Mouse (Mus musculus): ENCODE data around the gene Kif21a.

The Kif21a gene

DNA sequence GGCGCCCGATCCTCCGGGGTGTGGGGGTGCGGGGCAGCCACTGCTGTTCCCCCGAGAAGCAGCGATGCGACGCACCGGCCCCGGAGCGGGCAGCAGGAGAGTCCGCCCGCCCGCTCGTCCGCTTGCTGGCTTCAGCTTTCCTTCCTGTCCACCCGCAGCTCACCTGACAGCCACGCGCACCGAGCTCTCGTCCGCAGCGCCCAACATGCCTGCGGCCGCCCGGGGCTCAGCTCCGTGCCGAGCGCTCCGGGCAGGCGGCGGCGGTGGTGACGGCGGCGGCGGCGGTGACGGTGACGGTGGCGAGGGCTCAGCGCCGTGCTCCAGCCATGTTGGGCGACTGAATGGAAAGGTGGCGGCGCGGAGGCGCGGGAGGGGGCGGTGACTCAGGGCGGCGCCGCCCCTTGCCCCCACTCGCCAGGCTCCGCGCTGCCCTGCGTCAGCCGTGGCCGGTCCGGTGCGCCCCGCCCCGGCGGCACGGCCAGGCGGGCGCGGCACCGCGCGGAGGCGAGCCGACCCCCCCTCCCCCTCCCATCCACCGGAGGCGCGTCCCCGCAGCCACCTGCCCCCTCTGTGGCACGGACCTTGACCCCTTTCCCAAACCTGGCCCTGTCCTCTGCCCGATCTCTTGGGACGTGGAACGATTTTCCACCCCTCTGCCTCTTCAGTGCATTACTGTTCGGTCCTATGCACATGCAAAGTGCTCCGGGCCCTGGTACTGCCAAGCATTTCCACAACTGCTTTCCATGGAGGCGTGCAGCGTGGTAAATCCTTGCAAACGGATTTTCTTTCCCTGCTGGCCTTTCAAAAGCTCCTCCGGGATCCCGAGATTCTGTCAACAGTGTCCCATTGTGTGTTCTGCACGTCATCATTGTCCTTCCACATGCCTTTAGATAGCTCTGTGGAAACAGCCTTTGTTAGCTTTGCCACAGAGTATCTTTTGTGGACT, at the start of gene Kif21a:
TSS of gene Kif21a (minus strand) at position 453 of the 946 bp plus-strand sequence.
- DNase-seq (ENCODE audit: low spot score) = peak; percentile 71

DNA sequence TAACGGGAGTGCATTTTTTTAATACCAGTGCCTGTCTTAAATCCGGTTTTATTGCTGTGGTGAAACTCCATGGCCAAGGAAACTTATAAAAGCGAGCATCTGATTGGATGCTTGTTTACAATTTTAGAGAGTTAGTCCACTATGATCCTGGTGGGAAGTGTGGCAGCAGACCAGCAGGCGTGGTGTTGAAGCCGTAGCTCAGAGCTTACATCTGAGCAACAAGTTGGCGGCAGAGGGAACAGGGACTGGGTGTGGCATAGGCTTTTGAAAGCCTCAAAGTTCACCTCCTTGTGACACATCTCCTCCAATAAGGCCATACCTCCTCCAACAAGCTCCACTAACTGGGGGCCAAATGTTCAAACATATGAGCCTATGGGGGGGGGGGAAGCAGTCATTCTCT, 46.9 kb upstream of the Kif21a start:
- no peak for DNase-seq (ENCODE audit: low spot score)

DNA sequence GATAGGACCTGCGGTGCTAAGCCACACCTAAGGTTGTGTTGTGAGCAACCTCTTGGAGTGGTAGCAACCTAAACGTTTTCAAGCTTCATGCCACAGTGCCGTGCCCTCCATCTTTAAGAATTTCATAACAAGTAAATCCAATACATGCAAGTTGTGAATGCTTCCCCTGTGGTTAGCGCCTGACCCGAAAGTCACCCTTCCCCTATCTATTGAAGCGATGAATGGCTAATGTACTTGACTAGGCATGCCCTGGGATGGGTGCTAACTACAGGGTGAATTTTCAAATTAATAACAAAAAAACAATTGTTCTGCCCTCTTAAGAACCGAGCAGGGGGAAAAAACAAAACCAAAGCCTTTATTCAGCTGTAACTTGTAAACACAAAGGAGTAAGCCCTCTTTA, 39.7 kb upstream of the Kif21a start:
- no peak for DNase-seq (ENCODE audit: low spot score)

DNA sequence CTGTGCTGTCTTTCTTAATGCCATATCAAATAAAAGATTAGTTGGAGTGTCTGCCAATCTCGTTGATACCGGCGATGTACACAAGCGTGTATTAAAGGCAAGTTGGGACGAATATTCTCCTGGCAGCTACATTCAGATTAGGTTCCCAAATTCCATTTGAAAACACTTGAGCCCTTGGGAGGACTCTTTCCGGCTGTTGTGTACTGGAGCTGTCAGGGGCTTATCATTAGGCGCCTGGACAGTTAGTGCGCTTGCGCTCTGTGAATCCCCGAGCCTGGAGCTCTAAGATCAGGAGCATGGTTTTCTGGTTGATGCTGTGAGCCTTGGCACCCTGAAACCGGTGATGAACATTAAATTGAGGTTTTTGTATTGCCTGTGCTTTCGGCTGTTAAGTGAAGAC, 38.3 kb upstream of the Kif21a start:
- peak; percentile 51 for DNase-seq (ENCODE audit: low spot score)

DNA sequence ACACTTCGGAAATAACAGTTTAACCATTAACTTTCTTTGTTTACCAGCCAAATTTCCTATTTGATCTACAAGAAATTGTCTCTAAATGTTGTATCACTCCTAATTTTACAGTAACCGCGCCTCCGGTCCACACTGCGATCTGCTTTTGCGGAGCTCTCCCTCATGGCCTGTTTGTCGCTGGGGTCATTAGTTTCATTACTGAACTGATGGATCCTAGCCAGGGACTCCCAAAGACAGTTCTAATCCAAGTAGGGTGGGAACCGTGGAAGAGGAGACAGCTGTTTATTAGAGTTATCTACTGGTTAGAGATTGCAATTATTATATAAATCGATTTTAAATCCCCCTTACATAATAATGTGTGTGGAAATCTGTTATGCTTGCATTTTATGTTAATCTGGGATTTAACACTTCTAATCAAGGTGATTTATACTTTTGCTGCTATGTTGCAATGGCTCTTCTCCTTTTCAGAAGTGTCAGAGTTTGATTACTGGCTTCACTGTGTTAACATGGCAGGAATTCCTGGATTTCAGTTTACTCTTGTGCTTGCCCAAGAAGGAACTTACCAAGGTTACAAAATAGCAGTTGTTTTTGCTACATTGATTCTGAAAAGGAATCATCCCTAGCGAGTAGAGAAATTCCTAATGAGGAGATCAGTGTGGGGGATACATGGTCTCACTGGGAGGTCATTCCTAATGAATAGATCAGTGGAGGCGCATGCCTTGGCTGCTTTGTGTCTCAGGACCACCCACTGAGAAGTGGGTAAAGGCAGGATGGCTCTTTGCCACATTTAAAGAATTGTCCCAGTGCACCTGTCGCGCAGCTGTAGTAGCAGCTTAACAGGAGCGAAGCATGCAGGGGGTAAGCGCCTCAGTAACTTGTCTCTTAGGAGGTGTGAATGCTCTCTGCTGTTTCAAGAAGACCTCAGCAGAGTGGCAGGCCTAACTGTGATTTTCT, 28.0 kb upstream of the Kif21a start:
- DNase-seq (ENCODE audit: low spot score) = no peak

DNA sequence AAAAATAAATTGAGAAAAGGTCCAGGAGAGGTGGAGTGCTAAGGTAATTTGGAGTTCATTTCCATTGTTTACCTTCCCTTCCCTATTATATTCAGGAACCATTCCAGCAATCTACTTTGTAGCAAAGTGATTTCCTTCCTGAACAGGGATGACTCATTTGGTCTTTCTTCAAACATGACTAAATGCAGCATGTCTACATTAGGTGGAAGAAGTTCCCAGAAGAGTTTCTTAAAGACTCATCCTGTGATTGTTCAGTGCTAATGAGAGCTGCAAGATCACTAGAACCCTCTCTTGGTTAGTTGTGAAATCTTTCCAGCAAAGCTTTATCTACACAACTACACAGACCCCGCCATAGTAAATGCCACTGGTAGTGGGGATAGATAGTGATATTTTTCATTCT, 22.7 kb upstream of the Kif21a start:
- DNase-seq (ENCODE audit: low spot score) = no peak

DNA sequence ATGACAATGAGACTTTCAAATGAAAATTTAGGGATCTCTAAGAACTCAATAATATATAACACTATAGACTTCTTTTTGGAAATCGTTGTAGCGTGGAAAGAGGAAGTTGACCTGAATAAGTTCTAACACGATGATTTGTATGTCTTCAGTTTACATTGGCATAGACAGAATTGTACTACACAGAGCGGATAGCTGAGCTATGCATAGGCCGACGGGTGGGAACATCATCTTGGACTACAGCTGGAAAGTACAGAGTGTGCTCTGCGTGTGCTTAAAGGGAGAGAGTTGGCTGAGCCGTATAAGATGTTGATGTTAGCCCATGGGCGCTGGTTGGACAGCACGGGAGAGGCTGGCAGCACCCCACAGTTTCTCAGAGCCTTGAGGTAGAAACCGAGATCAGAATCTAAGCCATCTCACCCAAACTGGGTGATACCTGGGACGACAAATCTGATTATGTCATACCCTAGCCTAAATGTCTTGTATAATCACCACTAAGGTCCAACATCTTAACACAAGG, 14.6 kb upstream of the Kif21a start:
- no peak for DNase-seq (ENCODE audit: low spot score)

DNA sequence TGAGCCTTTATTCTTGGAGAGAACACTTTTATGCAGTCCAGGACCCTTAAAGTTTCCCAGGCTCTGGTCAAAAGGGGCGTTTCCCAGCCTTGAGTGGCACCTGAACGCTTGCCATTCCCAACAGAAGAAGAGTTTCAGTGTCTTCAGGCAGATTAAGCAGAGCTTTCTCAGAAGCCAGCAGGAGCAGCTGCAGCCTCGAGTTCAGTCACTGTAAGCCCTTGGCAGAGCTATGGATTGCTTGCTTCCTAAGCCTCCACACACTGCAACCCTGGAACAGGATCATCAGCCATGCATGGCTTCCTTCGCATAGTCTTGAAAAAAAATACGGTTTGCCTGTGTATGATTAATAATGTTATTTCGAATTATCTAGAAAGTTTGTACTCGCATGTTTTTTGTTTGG, 14.1 kb upstream of the Kif21a start:
- no peak for DNase-seq (ENCODE audit: low spot score)

DNA sequence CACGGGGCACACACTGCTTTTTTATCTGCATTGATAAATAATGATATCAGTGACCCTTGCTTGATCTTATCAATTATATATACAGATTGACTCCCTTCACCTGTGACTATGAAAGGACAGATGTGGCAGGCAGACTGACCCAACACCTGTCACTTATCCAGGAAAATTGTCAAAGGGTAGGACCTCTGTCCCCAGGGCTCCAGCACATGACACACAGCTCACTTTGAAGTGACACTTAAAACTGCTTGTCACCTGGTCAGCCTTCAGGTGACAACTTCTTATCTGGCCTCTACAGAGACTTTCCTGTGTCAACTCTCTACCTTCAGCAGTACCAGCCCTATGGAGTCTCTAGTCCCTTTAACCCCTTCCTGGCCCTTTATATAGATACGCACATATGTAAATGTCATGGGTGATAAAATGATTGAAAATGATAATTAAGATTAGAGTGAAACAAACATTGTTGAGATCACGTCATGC, 7.2 kb upstream of the Kif21a start:
- no peak for DNase-seq (ENCODE audit: low spot score)

DNA sequence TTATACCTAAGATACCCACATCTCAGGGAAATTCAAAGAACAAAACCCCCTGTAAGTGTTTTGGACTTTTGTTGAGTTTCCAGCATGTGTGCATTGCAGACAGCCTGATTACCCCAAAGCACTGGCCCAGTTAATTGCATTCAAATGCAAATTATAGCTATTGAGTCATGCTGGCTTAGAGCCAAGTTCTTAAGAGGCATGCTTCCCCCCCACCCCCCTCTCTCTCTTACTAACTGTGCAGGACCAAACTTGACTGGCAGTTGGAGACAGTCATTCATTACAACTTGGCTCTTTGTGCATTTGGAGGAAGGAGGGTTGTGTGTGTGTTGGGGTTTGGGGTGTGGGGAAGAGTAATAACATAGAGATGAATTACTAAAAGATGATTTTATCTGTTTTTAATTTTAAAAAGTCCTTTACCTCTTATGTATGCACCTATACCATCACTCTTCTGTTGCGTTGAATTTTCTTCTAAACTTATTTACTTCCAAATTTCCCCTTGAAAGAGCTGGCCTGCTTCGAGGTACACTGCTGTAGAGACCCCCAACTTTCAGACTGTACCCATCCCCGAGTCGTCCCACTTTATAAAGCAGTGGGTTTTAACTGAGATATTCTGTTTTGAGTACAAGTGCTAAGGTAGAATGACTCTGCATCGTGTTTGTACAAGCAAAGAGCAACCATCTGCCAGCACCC, 6.6 kb upstream of the Kif21a start:
- DNase-seq (ENCODE audit: low spot score) = no peak

DNA sequence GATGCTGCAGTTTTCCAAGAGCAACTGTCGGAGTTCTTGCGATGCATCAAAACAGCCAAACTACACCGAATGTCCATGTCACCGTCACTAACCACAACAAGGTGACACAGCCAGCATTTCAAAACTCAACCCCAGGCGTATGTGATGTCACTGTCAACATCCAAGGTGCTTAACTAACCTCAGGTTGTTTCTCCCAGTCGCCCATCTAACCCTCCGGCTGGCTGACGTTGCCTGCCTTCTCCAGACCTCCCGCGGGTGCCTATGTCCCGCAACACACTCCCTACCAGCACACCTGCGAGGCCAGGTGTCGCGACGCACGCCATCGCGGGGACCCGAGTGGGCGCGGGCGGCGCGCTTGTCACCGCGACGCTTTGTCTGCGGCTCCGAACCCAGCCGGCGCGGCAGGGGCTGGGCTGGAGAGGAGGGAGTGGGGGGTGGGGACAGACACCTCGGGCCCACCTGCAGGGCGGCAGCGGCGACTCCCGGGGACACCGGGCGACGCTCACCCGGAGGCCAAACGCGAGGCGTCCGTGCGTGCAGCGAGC, 725 bp downstream of the Kif21a start:
- DNase-seq (ENCODE audit: low spot score) = no peak

DNA sequence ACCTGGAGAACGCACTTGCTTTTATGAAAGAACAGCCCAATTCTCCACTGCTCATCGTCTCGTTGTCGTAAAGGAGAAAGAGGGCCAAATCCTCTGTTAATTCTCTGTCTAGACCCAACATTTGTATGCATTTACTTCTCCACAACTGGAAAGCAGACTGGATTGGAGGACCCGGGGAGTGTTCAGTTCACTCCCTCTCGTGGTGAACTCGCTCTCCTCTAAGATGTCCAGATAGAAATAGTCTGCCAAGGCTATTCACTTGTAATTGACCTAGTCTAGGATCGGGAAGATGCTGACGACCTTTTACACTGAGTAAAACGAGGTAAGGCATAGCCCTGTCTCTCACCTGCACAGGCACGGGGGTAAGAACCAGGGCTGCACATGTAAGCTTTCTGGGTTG, 2.1 kb downstream of the Kif21a start:
- no peak for DNase-seq (ENCODE audit: low spot score)

DNA sequence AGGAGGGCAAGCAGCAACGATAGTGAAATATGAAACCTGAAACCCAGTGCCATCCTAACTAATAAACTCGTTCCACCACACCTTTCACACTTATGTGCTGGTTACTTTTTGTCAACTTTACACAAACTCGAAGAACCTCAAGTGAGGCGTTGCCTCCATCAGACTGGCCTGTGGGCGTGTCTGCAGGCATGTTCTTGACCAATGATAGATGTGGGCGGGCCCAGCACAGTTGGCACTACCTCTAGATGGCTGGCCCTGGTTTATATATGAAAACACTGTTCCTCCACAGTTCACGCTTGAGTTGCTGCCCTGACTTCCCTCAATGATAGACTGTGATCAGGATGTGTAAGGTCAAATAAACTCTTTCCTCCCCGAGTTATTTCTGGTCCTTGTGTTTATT, 3.2 kb downstream of the Kif21a start:
- peak; percentile 43 for DNase-seq (ENCODE audit: low spot score)

DNA sequence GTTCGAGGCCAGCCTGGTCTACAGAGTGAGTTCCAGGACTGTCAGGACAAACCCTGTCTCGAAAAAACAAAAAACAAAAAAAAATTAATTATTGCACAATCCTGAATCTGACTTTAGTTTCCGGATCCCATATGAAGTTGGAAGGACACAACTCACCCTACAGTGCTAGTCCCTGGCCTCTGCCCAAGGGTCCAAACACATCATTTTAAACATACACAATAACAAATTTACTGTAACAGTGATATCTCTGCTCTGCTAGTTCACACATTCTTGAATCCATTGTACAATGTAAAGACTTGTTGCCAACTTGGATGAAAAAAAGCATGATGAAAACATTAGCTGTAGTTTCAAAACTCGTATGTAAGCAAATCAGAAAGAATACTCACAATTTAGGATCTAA, 6.5 kb downstream of the Kif21a start:
- DNase-seq (ENCODE audit: low spot score) = no peak

DNA sequence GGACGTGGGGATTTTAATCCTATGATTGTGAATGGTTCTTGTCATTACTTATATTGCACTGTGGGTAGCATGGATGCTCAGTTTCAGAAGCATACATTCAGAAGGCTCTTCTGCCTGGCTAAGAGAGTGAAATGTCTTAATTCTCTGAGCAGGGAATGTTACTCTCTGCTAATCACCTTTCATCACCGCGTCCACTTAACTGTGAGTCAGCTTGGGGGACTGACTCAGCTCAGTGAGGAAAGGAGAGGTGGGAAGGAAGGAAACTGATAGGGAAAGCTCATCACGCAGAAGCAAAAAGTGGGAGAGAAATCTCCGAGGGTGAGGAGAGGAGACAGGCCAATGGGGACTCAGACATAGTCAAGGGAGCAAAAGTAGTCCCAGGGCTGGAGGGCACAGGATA, 10.9 kb downstream of the Kif21a start:
- DNase-seq (ENCODE audit: low spot score) = no peak

DNA sequence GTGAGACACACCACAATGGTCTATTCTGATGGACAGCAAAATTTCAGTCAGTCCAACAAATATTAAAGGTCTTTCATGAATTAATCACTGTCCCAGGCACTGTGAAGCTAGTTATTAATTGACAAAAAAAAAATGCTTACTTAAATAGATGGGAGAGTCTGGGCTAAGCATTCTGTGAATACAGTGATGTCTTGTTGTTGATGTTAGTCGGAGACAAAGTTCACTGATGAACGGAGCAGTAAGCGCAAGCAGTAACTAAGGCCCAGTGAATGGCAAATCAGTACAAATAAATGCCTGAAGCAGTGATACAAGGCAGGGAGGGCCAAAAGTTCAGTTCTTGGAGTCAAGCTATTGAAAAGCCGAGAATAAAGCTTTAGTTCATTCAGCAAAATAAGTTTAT, 15.7 kb downstream of the Kif21a start:
- DNase-seq (ENCODE audit: low spot score) = no peak

DNA sequence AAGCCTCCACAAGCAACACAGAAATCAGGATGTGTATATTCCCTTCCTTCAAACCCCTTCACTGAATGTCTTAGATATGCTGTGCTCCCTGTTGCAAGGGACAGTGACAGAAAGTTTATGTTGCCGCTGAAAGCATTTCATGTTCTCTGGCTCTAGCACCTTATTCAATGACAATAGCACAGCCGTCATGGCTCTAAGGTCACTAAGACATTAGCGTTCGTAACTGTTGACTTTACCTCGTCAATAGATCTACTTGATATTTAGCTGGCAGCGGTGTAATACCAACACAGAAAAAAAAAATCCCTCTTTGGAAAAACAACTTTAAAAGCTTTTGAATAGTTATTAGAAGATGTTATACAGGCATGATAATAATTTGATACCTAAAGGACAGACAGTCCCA, 16.2 kb downstream of the Kif21a start:
- DNase-seq (ENCODE audit: low spot score) = no peak

DNA sequence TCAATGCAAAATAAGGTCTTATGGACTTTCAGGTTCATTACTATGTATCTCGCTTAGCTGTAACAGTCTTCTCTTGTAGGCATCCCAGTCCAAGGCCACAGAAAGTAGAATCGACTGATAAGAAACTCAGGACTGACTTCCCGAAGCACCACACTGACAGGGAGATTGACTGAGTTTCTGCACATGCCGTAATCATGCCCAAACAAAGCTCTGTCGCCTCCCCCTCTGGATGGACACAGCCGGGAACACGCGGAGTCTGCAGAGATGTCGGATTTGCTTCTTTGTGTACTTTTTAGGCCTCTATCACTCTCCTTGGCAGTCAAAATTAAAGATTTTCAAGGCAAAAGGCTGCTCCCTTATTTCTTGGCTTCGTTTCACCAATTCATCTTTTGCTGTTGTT, 20.8 kb downstream of the Kif21a start:
- DNase-seq (ENCODE audit: low spot score) = no peak

DNA sequence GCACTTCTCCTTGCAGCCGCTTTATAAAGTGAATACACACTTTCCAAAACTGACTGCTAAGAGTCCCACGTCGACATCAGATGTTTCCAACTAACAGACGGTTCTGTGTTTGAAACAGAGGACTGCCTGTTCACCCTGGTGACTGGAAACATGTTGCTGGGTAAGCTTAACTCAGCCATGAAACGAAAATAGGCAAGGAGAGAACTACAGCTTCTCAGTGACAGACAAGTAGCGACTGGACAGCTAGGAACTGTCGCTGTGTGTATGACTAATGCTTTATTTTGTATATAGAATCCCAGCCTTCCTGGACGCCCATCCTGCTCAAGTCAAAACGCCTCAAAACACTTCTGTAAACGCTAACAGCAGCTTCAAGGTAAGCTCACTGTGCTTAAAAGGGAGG, 21.3 kb downstream of the Kif21a start:
- DNase-seq (ENCODE audit: low spot score) = no peak

DNA sequence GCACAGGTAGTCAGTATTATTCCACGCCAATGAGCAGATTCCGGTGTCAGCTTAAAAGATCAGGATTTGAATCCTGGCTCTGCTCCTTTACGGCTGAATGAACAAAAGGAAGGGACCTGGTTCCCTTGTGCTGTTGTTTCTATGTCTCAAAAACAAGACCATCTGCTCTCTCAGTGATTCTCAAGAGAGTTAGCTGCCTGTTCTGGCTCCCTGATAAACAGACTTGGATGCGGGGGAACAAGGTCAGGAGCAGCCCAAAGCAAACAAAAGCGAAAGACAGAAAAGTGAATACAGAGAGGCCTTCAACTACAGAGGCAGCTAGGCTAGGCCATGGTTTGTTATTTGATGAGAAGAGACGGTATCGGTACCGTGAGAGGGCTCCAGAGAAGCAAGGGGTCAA, 27.5 kb downstream of the Kif21a start:
- DNase-seq (ENCODE audit: low spot score) = no peak

DNA sequence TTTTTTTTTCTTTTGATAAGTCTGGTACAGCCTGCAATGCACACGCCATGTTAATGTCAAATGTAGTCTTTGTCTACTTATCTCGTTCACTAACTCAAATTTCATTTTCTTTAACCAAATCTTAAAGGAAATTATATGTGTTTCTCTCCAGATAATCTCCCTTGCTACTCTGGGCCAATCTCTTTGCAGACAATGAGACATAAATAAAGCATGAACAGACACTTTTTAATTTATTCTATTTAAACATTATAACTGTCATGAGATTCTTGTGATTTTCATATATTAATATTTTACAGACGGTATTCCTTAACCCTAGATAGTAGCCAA, 30.9 kb downstream of the Kif21a start:
- no peak for DNase-seq (ENCODE audit: low spot score)
